ENCODE assay signal across 10 mouse cellular contexts in genomic region chr8:12668832-12669231, GRCm38 (mm10). TPM values are rescaled to one million over a fixed set of nuclear protein-coding genes. Genes with fewer than 3 reads are reported as not detected.
DNase-seq lines count a peak whose midpoint lies in the region; ATAC-seq and TF ChIP-seq lines count a peak whose summit lies in the region.
"Had no signal": no experiment of that assay in that cellular context is flagged by ENCODE, and none has a peak within 500 bp of the region (broad histone marks: within the 10 kb centered on the region; RNA-seq: fewer than 3 reads in every experiment).

No protein-coding gene starts in this region.

- H3K9me3 ChIP-seq in heart, embryonic 12.5 days (replicated peaks) = no peaks in the 10 kb centered on the region
- H3K9me3 ChIP-seq in lung, postnatal 0 days (ENCODE audit: low read length) = no peaks in the 10 kb centered on the region
- no peaks in the 10 kb centered on the region for H3K9me3 ChIP-seq in hindbrain, embryonic 10.5 days
- no peaks in the 10 kb centered on the region for H3K9me3 ChIP-seq in liver, embryonic 11.5 days (ENCODE audit: control insufficient read depth, low read length)

- no peak overlapping the region for H3K27ac ChIP-seq in heart, embryonic 12.5 days (ENCODE audit: poor library complexity, severe bottlenecking)
- H3K27ac ChIP-seq in lung, postnatal 0 days (ENCODE audit: low read length) = no peak overlapping the region
- H3K27ac ChIP-seq in hindbrain, embryonic 10.5 days = no peak overlapping the region
- no peak overlapping the region for H3K27ac ChIP-seq in liver, embryonic 11.5 days (ENCODE audit: low read depth, low read length)

- no peak overlapping the region for H3K9ac ChIP-seq in heart, embryonic 12.5 days
- H3K9ac ChIP-seq in lung, postnatal 0 days (replicated peaks; ENCODE audit: low read depth) = no peak overlapping the region
- no peak overlapping the region for H3K9ac ChIP-seq in liver, embryonic 11.5 days (ENCODE audit: low read depth, low read length)

- ATAC-seq in heart, embryonic 12.5 days (ENCODE audit: insufficient number of reproducible peaks, low FRiP score) = no peak
- ATAC-seq in lung, postnatal 0 days = no peak
- no peak for ATAC-seq in liver, embryonic 11.5 days (replicated peaks; ENCODE audit: low FRiP score)
- ATAC-seq: hindbrain, embryonic 16.5 days had no signal

- H3K4me1 ChIP-seq in heart, embryonic 12.5 days (replicated peaks) = peaks cover 15% of the 10 kb centered on the region
- 0 out of 2 replicates have a peak, but pooled peaks cover 3% of the 10 kb centered on the region for H3K4me1 ChIP-seq in lung, postnatal 0 days (ENCODE audit: insufficient read depth, low read depth, low read length)
- H3K4me1 ChIP-seq in hindbrain, embryonic 10.5 days (replicated peaks) = peaks cover 23% of the 10 kb centered on the region
- peaks cover 13% of the 10 kb centered on the region for H3K4me1 ChIP-seq in liver, embryonic 11.5 days (replicated peaks; ENCODE audit: control insufficient read depth, insufficient read depth, low read length)

- no peak overlapping the region for H3K4me2 ChIP-seq in heart, embryonic 12.5 days
- H3K4me2 ChIP-seq in lung, postnatal 0 days (replicated peaks; ENCODE audit: low read depth, low read length) = no peak overlapping the region
- no peak overlapping the region for H3K4me2 ChIP-seq in liver, embryonic 11.5 days

- peak; percentile 7 to 15 for DNase-seq in heart, postnatal 10 days
- DNase-seq in frontal cortex, postnatal 10 days (ENCODE audit: low spot score in 2 of 2) = peak; percentile 16 to 40
- peak; percentile 50 to 85 for DNase-seq in layer of hippocampus, adult 18-20 months (ENCODE audit: low spot score in 2 of 2)
- DNase-seq in lung, postnatal 0 days (ENCODE audit: low spot score) = no peak
- DNase-seq in hindbrain, embryonic 10.5 days (ENCODE audit: low spot score) = no peak
- DNase-seq in liver, embryonic 11.5 days (ENCODE audit: low spot score) = no peak
- DNase-seq in c-Kit-positive CD71-positive TER-119-positive erythroid progenitor cells, embryonic 14.5 days (ENCODE audit: low spot score) = no peak
- DNase-seq: retina, postnatal 1 day had no signal

- intact Hi-C loops in heart, postnatal 10 days (cut with DNase I) = no loop called here

- peak; percentile 24; the same call in 1 of the 2 replicates for TF ChIP-seq CTCF in lung, postnatal 0 days (IDR thresholded peaks at IDR 0.05)

- peaks cover 3% of the 10 kb centered on the region; the same call in 1 of the 2 replicates for H3K36me3 ChIP-seq in heart, embryonic 12.5 days
- H3K36me3 ChIP-seq in lung, postnatal 0 days (ENCODE audit: insufficient read depth, low read length) = no peaks in the 10 kb centered on the region
- H3K36me3 ChIP-seq in hindbrain, embryonic 10.5 days = peaks cover 18% of the 10 kb centered on the region; the same call in 1 of the 2 replicates
- no peaks in the 10 kb centered on the region; the same call in 1 of the 2 replicates for H3K36me3 ChIP-seq in liver, embryonic 11.5 days (ENCODE audit: control insufficient read depth, insufficient read depth, low read length)

- no peaks in the 10 kb centered on the region for H3K27me3 ChIP-seq in heart, embryonic 12.5 days (replicated peaks)
- no peaks in the 10 kb centered on the region; the same call in 1 of the 2 replicates for H3K27me3 ChIP-seq in lung, postnatal 0 days (replicated peaks; ENCODE audit: insufficient read depth, low read length)
- peaks cover 2% of the 10 kb centered on the region; the same call in 1 of the 2 replicates for H3K27me3 ChIP-seq in hindbrain, embryonic 10.5 days (ENCODE audit: insufficient read depth, poor library complexity, severe bottlenecking)
- peaks cover 8% of the 10 kb centered on the region for H3K27me3 ChIP-seq in liver, embryonic 11.5 days (replicated peaks; ENCODE audit: control insufficient read depth, insufficient read depth, low read length)

- no peak overlapping the region for H3K4me3 ChIP-seq in heart, embryonic 12.5 days
- no peak overlapping the region for H3K4me3 ChIP-seq in lung, postnatal 0 days (ENCODE audit: low read depth, low read length)
- H3K4me3 ChIP-seq in hindbrain, embryonic 10.5 days = no peak overlapping the region
- no peak overlapping the region for H3K4me3 ChIP-seq in liver, embryonic 11.5 days (ENCODE audit: low read depth, low read length)

- TF ChIP-seq EP300 in lung, postnatal 0 days (IDR thresholded peaks at IDR 0.05) = no peak

- 86% methylated on average over 6 of the region's 6 CpGs for WGBS in heart, embryonic 12.5 days
- WGBS in lung, postnatal 0 days = 78% methylated on average over 6 of the region's 6 CpGs
- 94% methylated on average over 6 of the region's 6 CpGs for WGBS in hindbrain, embryonic 10.5 days
- WGBS in liver, embryonic 11.5 days = 91% methylated on average over 6 of the region's 6 CpGs

RNA-seq across cellular contexts. Expression of gene Tubgcp3, which starts 3.2 kb away (rescaled TPM):
- 10 to 100 TPM; 19.3 to 19.7 TPM for total RNA-seq in heart, postnatal 10 days (2021)
- polyA plus RNA-seq in heart, embryonic 12.5 days (2016; fragmentation: Nextera tagmentation; extraction: Ambion mirVana) = 32.0 and 32.4 TPM in 2 replicates
- 10 to 100 TPM; 31.9 to 35.6 TPM for total RNA-seq in layer of hippocampus, adult 18-20 months (2021)
- polyA plus RNA-seq in lung, postnatal 0 days (2015; fragmentation: Nextera tagmentation; extraction: Ambion mirVana) = 20.9 and 21.7 TPM in 2 replicates
- polyA plus RNA-seq in hindbrain, embryonic 10.5 days (2016; fragmentation: Nextera tagmentation; extraction: Ambion mirVana) = 49.9 and 57.4 TPM in 2 replicates
- polyA plus RNA-seq in liver, embryonic 11.5 days (2014; fragmentation: Nextera tagmentation; extraction: Ambion mirVana) = 56.3 and 63.7 TPM in 2 replicates

Comparison
In these comparisons a context has a peak if more than half of its experiments do, and no peak if none do; other contexts are left out.
1. DNase-seq: peak in heart, postnatal 10 days (2 of 2), frontal cortex, postnatal 10 days (2 of 2) and layer of hippocampus, adult 18-20 months (2 of 2); none in lung, postnatal 0 days (single experiment), hindbrain, embryonic 10.5 days (single experiment), liver, embryonic 11.5 days (single experiment) and c-Kit-positive CD71-positive TER-119-positive erythroid progenitor cells, embryonic 14.5 days (single experiment).